Mouse (Mus musculus) heart, postnatal 0 days (tissue): ENCODE data around the gene Cdk19. TPM values are rescaled to one million over a fixed set of nuclear protein-coding genes. Genes with fewer than 3 reads are reported as not detected.

ENCODE experiments used
- ATAC-seq: fragments of 200-750 bp; cut with Nextera tagmentation; 2 replicates; pipeline ENCODE4 v1.8.0; 2017; ENCODE audit warnings: low read depth, moderate number of reproducible peaks, moderate library complexity; ENCODE audit not compliant: insufficient read depth
- DNase-seq: peaks from one replicate; pipeline ENCODE4 v3.0.0-alpha.2; 2016; ENCODE audit warnings: low spot score
- H3K27ac ChIP-seq: fragments of 300-500 bp; sonication (generic); 2 replicates; pipeline ENCODE4 v1.5.1; 2014; ENCODE audit warnings: low read depth, mild to moderate bottlenecking
- H3K27me3 ChIP-seq: fragments of 300-500 bp; sonication (generic); 2 replicates; pipeline ENCODE4 v1.6.1; 2014; ENCODE audit warnings: low read length, mixed read lengths; ENCODE audit not compliant: control insufficient read depth, insufficient read depth
- H3K36me3 ChIP-seq: fragments of 300-500 bp; sonication (generic); replicated peaks from 2 replicates; pipeline ENCODE4 v1.6.1; 2014; ENCODE audit warnings: low read length, mixed read lengths; ENCODE audit not compliant: control insufficient read depth, insufficient read depth
- H3K4me1 ChIP-seq: fragments of 300-500 bp; sonication (generic); 2 replicates; pipeline ENCODE4 v1.6.1; 2014; ENCODE audit warnings: antibody characterized with exemption; ENCODE audit not compliant: control insufficient read depth, insufficient read depth
- H3K4me2 ChIP-seq: fragments of 300-500 bp; sonication (generic); 2 replicates; pipeline ENCODE4 v1.6.1; 2014; ENCODE audit warnings: low read depth, mild to moderate bottlenecking, low read length, moderate library complexity
- H3K4me3 ChIP-seq: fragments of 300-500 bp; sonication (generic); 2 replicates; pipeline ENCODE4 v1.5.1; 2014; ENCODE audit warnings: low read depth, low read length
- H3K9ac ChIP-seq: fragments of 300-500 bp; sonication (generic); replicated peaks from 2 replicates; pipeline ENCODE4 v1.6.1; 2014; ENCODE audit warnings: low read depth, low read length, mixed read lengths
- H3K9me3 ChIP-seq: fragments of 300-500 bp; sonication (generic); replicated peaks from 2 replicates; pipeline ENCODE4 v1.6.1; 2016; ENCODE audit warnings: low read length; ENCODE audit not compliant: control insufficient read depth
- CTCF ChIP-seq: IDR thresholded peaks from 2 replicates; pipeline ENCODE4 v1.5.1; 2016; ENCODE audit warnings: antibody characterized with exemption, control low read depth, low read depth
- EP300 ChIP-seq: IDR thresholded peaks from 2 replicates; pipeline ENCODE4 v1.6.1; 2016; ENCODE audit warnings: antibody characterized with exemption, low read depth
- WGBS: fragments of 180-500 bp; shearing (Covaris S2); extraction: QIAGEN DNeasy Blood & Tissue Kit; methylation state at CpG from one replicate; pipeline ENCODE4 v1.1.7; 2014; 5-methylcytosine and 5-hydroxymethylcytosine counted together
- polyA plus RNA-seq: library from polyadenylated mRNA; unstranded; fragments of >200 nt; fragmentation: Nextera tagmentation; extraction: Ambion mirVana; gene quantifications from 2 replicates; pipeline ENCODE4 v1.2.1, GENCODE M21; 2015
- total RNA-seq: library from RNA; depleted of rRNA; stranded (reverse); fragments of >200 nt; gene quantifications from 2 replicates; pipeline ENCODE4 v1.2.3, GENCODE M21; 2014; ENCODE audit warnings: low replicate concordance

Cdk19 gene
- total and polyA plus RNA-seq, 2 experiments from 2014 or later, result 3.1 to 11.6 TPM

GRCm38 (mm10) chr10:40440740-40441139 is 101.4 kb downstream of the Cdk19 start:
- Histone ChIP-seq H3K36me3 (no peaks in the 10 kb centered on the region), H3K9me3 (no peaks in the 10 kb centered on the region), H3K9ac (no peak overlapping the region), H3K4me3 (no peak overlapping the region), H3K4me2 (no peak overlapping the region), H3K27me3 (no peaks in the 10 kb centered on the region), H3K4me1 (no peaks in the 10 kb centered on the region), H3K27ac (no peak overlapping the region)
- ATAC-seq (no peak), DNase-seq (no peak)
- WGBS, result 79% methylated on average over 10 of the region's 10 CpGs
- no peak for TF ChIP-seq CTCF
- no peak for TF ChIP-seq EP300

DNA sequence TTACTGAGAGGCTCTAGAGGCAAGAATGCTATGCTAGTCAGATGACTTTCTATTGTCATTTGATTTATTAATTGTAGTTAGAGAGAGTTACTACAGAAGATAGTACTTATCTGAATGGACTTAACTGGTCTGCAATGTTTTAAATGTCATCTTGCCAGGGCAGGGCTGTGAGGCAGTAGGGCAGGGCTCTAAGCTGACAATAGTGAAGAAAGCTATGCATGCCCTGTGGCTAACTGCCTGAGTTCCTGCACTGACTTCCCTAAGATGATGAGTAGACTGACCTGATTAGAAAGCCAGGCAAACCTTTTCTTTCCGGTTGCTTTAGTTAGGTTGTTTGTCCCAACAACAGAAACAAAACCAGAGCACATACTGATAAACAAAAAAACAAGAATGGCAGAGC is 102.7 kb downstream of the Cdk19 start:
- ATAC-seq (no peak), DNase-seq (no peak)
- H3K27ac ChIP-seq, result no peak overlapping the region
- TF ChIP-seq EP300, result no peak
- TF ChIP-seq CTCF, result no peak
- H3K4me1 ChIP-seq, result no peaks in the 10 kb centered on the region
- H3K9me3 ChIP-seq, result no peaks in the 10 kb centered on the region
- WGBS, result 52% methylated on average over 1 of the region's 1 CpGs
- H3K27me3 ChIP-seq, result no peaks in the 10 kb centered on the region
- H3K36me3 ChIP-seq, result no peaks in the 10 kb centered on the region
- no peak overlapping the region for H3K4me2 ChIP-seq
- H3K4me3 ChIP-seq, result no peak overlapping the region
- H3K9ac ChIP-seq, result no peak overlapping the region

GRCm38 (mm10) chr10:40443371-40443770 is 104.0 kb downstream of the Cdk19 start:
- Histone ChIP-seq H3K4me1 (peaks cover 5% of the 10 kb centered on the region), H3K9ac (no peak overlapping the region), H3K27ac (no peak overlapping the region), H3K9me3 (no peaks in the 10 kb centered on the region), H3K4me3 (no peak overlapping the region), H3K27me3 (no peaks in the 10 kb centered on the region), H3K4me2 (no peak overlapping the region), H3K36me3 (no peaks in the 10 kb centered on the region)
- DNase-seq (no peak), ATAC-seq (no peak)
- TF ChIP-seq EP300 (no peak), CTCF (no peak)
- WGBS, result 81% methylated on average over 7 of the region's 7 CpGs

DNA sequence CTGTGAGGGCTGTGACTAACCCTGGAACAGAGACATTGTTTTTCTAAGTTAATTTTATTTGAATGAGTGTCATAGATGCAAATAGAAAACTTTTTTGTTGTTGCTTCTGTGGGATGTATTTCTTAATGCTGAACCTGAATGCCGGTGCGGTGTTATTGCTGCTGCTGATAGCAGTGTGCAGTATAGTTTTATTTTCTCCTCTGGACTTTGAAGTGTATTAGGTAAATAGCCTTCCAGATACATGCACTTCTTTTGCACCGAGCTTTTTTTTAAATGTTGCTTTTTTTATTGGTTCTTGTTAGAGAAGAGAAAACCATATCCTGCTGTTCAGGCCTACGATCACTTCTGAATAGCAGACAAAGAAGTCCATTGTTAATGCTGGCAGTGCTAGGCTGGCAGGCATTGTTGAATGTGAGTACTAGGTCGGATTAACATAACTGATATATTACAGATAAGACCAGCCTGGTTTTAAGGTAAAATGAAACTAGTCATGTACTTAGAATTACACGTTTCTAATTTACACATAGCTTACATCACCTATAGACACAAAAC is 104.5 kb downstream of the Cdk19 start:
- Histone ChIP-seq H3K9me3 (no peaks in the 10 kb centered on the region), H3K4me3 (no peak overlapping the region), H3K27ac (no peak overlapping the region), H3K27me3 (no peaks in the 10 kb centered on the region), H3K4me2 (no peak overlapping the region), H3K4me1 (peaks cover 7% of the 10 kb centered on the region), H3K9ac (no peak overlapping the region), H3K36me3 (no peaks in the 10 kb centered on the region)
- no peak for DNase-seq
- TF ChIP-seq CTCF, result no peak
- TF ChIP-seq EP300, result no peak
- 71% methylated on average over 6 of the region's 6 CpGs for WGBS
- ATAC-seq, result no peak

- no peak for TF ChIP-seq CTCF
- TF ChIP-seq EP300, result no peak
- Histone ChIP-seq H3K4me1 (peaks cover 7% of the 10 kb centered on the region), H3K4me2 (no peak overlapping the region), H3K4me3 (no peak overlapping the region), H3K27ac (no peak overlapping the region), H3K27me3 (no peaks in the 10 kb centered on the region), H3K36me3 (no peaks in the 10 kb centered on the region), H3K9me3 (no peaks in the 10 kb centered on the region), H3K9ac (no peak overlapping the region)
- ATAC-seq, result no peak
- no peak for DNase-seq
- WGBS, result 87% methylated on average over 4 of the region's 4 CpGs
Measured at GRCm38 (mm10) chr10:40444586-40444985, 105.2 kb downstream of the Cdk19 start.

DNA sequence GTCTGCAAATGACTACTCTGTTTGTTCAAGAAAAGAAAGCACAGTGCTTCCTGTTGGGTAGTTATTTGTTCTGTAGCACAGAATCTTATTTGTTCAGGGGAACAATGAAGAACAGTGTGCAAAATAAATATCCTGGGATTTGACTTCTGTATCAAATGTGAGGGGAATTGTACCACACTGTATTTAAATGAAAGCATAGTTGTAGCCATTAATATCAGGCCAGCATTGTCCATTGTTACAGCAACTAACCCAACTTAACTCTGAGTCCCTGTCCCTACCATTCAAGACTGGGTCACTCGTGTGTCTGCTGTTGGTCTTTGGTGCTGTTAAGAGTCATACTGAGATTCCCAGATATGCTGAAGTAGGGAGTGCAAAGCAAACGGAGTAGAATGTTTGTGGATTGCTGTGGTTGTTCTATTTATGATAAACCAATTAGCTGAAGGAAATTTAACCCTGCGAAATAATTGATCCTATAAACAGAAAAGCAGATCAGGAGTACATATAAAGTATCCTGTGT is 106.8 kb downstream of the Cdk19 start:
- 48% methylated on average over 3 of the region's 3 CpGs for WGBS
- H3K4me1 ChIP-seq, result peaks cover 7% of the 10 kb centered on the region
- TF ChIP-seq CTCF (no peak), EP300 (no peak)
- no peaks in the 10 kb centered on the region for H3K27me3 ChIP-seq
- H3K36me3 ChIP-seq, result no peaks in the 10 kb centered on the region
- no peak overlapping the region for H3K4me3 ChIP-seq
- ATAC-seq (no peak), DNase-seq (no peak)
- no peak overlapping the region for H3K9ac ChIP-seq
- no peak overlapping the region for H3K4me2 ChIP-seq
- H3K27ac ChIP-seq, result peak overlapping the region; percentile 15; the same call in 1 of the 2 replicates
- H3K9me3 ChIP-seq, result no peaks in the 10 kb centered on the region
